In the genomic region with DNA sequence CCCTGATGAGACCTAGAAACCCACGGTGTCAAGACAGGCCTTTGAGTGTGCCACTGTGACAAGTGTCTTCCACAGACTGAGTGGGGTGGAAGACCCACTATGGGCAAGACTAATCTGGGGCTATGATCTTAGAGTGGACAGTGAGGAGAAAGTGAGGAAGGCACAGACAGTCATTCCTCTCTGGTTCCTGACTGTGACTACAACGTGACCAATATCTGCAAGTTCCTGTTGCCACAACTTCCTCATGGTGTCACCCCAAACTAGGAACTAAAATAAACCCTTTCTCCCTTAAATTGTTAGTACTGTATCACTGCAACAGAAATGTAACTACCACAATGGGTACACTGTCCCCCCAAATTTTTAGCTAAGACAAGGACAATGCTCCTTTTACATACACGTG, we compare ENCODE assay signal across 32 mouse cellular contexts. TPM values are rescaled to one million over a fixed set of nuclear protein-coding genes. Genes with fewer than 3 reads are reported as not detected.
A peak's percentile ranks its signal among the peaks of the same experiment; 100 is the strongest.
DNase-seq lines count a peak whose midpoint lies in the region; ATAC-seq and TF ChIP-seq lines count a peak whose summit lies in the region.
"Had no signal": no experiment of that assay in that cellular context is flagged by ENCODE, and none has a peak within 500 bp of the region (broad histone marks: within the 10 kb centered on the region; RNA-seq: fewer than 3 reads in every experiment).

No protein-coding gene starts in this region.

- TF ChIP-seq POLR2A in kidney, adult 2 months (IDR thresholded peaks at IDR 0.05; ENCODE audit: low read depth, low read length) = no peak

- WGBS in kidney, adult 2 months = 95% methylated on average over 3 of the region's 3 CpGs

- no peaks in the 10 kb centered on the region; the same call in 1 of the 2 replicates for H3K36me3 ChIP-seq in kidney, adult 2 months (ENCODE audit: control insufficient read depth, insufficient read depth, low read length)

- H3K4me1 ChIP-seq in kidney, adult 2 months (ENCODE audit: control insufficient read depth, insufficient read depth, low read length) = no peaks in the 10 kb centered on the region
- H3K4me1 ChIP-seq: embryonic facial prominence, embryonic 10.5 days; embryonic facial prominence, embryonic 15.5 days; forebrain, embryonic 12.5 days; heart, embryonic 12.5 days; lung, embryonic 15.5 days; midbrain, embryonic 12.5 days had no signal

- no peak overlapping the region for H3K4me3 ChIP-seq in kidney, adult 2 months (ENCODE audit: insufficient read depth, low read depth, low read length)
- H3K4me3 ChIP-seq: embryonic facial prominence, embryonic 10.5 days; embryonic facial prominence, embryonic 15.5 days; forebrain, embryonic 12.5 days; heart, embryonic 12.5 days; lung, embryonic 15.5 days; megakaryocyte, embryonic 14.5 days; midbrain, embryonic 12.5 days had no signal

- no peak for TF ChIP-seq CTCF in kidney, adult 2 months (conservative IDR thresholded peaks at IDR 0.05; ENCODE audit: insufficient read depth, insufficient read length, low read depth, low read length)

- H3K27me3 ChIP-seq in kidney, adult 2 months (replicated peaks; ENCODE audit: control insufficient read depth, insufficient read depth, low read length) = no peaks in the 10 kb centered on the region
- H3K27me3 ChIP-seq: embryonic facial prominence, embryonic 15.5 days; forebrain, embryonic 12.5 days; heart, embryonic 12.5 days; lung, embryonic 15.5 days; megakaryocyte, embryonic 14.5 days; midbrain, embryonic 12.5 days had no signal

- DNase-seq in lung, postnatal 36 days = peak; percentile 18
- no peak for DNase-seq in lung, postnatal 4 days
- no peak for DNase-seq in neural tube, embryonic 10.5 days (ENCODE audit: extremely low spot score, low spot score)
- no peak for DNase-seq in right cerebral cortex, postnatal 25 days
- no peak for DNase-seq in kidney, adult 2 months
- DNase-seq: adrenal gland, postnatal 14 days; B cell, adult 2 months; cerebellum, adult 18-20 months; cerebellum, postnatal 10 days; forebrain, postnatal 0 days; gastrocnemius, postnatal 10 days; heart, adult 18-20 months; heart, postnatal 4 days; kidney, postnatal 25 days; right cerebral cortex, adult 18-20 months; right cerebral cortex, postnatal 4 days; thymus, adult 2 months; thymus, postnatal 4 days had no signal

- peak; percentile 97 for ATAC-seq in granulocyte monocyte progenitor cell, adult 5-6 weeks (replicated peaks; ENCODE audit: poor library complexity, severe bottlenecking)
- ATAC-seq in monocyte, adult 5-6 weeks (replicated peaks; ENCODE audit: insufficient number of reproducible peaks, low FRiP score, low TSS enrichment, poor library complexity, severe bottlenecking) = peak; percentile 83
- ATAC-seq: activated CD4-positive, CD25-positive, alpha-beta regulatory T cell, adult 4 months; forebrain, postnatal 0 days; intestine, postnatal 0 days had no signal

- H3K27ac ChIP-seq in kidney, adult 2 months (ENCODE audit: insufficient read depth, low read depth, low read length) = no peak overlapping the region
- H3K27ac ChIP-seq: embryonic facial prominence, embryonic 10.5 days; embryonic facial prominence, embryonic 15.5 days; forebrain, embryonic 12.5 days; hindbrain, embryonic 14.5 days; lung, embryonic 15.5 days; midbrain, embryonic 12.5 days had no signal

RNA-seq across cellular contexts. Expression of gene Rfc1, which starts 26.6 kb away (rescaled TPM):
- total RNA-seq in granulocyte monocyte progenitor cell, adult 5-6 weeks (2014; fragmentation: Nextera tagmentation) = 78.7 and 111 TPM in 2 replicates
- total RNA-seq in granulocyte monocyte progenitor cell, adult 5-6 weeks (2017) = 128 and 130 TPM in 2 replicates
- total RNA-seq in monocyte, adult 5-6 weeks (2017) = 35.2 to 67.2 TPM (median 41.1 TPM) in 3 replicates
- 9.1 and 10.9 TPM in 2 replicates for polyA plus RNA-seq in kidney, adult 2 months (2012; rRNA removed)

RNA-seq across cellular contexts. Expression of gene Klb, which starts 39.2 kb away (rescaled TPM):
- not detected in 2 replicates for total RNA-seq in granulocyte monocyte progenitor cell, adult 5-6 weeks (2014; fragmentation: Nextera tagmentation)
- total RNA-seq in granulocyte monocyte progenitor cell, adult 5-6 weeks (2017) = not detected in 2 replicates
- not detected in 3 replicates for total RNA-seq in monocyte, adult 5-6 weeks (2017)
- polyA plus RNA-seq in kidney, adult 2 months (2012; rRNA removed) = 1.5 and 1.8 TPM in 2 replicates
- polyA plus RNA-seq: activated CD4-positive, CD25-positive, alpha-beta regulatory T cell, adult 4 months; embryonic facial prominence, embryonic 10.5 days; embryonic facial prominence, embryonic 15.5 days; heart, postnatal 0 days; kidney, embryonic 14.5 days; lung, embryonic 15.5 days; midbrain, embryonic 12.5 days had no signal
